Mouse (Mus musculus) erythroblast, embryonic 14.5 days (primary cell): ENCODE data around the gene Cep170b. TPM values are rescaled to one million over a fixed set of nuclear protein-coding genes. Genes with fewer than 3 reads are reported as not detected.

Experiments
- H3K27me3 ChIP-seq: 2 replicates; pipeline ENCODE4 v1.6.1; 2012; ENCODE audit warnings: inconsistent platforms; ENCODE audit not compliant: control insufficient read depth
- H3K36me3 ChIP-seq: 2 replicates; pipeline ENCODE4 v1.6.1; 2012; ENCODE audit warnings: mild to moderate bottlenecking, inconsistent platforms; ENCODE audit not compliant: control insufficient read depth
- H3K4me1 ChIP-seq: 2 replicates; pipeline ENCODE4 v1.6.1; 2012; ENCODE audit warnings: inconsistent platforms; ENCODE audit not compliant: control insufficient read depth
- H3K4me3 ChIP-seq: replicated peaks from 2 replicates; pipeline ENCODE3; 2012; ENCODE audit warnings: moderate library complexity, mild to moderate bottlenecking, inconsistent platforms
- H3K9me3 ChIP-seq: 2 replicates; pipeline ENCODE4 v1.6.1; 2012; ENCODE audit warnings: low read length, inconsistent platforms, mixed read lengths; ENCODE audit not compliant: control insufficient read depth
- GATA1 ChIP-seq: IDR thresholded peaks from 2 replicates; pipeline ENCODE4 v1.6.1; 2012; ENCODE audit warnings: low read length, inconsistent platforms, mixed read lengths
- TAL1 ChIP-seq: IDR thresholded peaks from 3 replicates; pipeline ENCODE4 v1.6.1; 2012; ENCODE audit warnings: low read length, inconsistent platforms, mixed read lengths
- polyA plus RNA-seq: library from polyadenylated mRNA; stranded (reverse); fragments of >175 nt; gene quantifications from 2 replicates; pipeline ENCODE4 v1.2.3, GENCODE M21; 2012

Gene Cep170b
- polyA plus RNA-seq, 1 experiment = 0.04 TPM

DNA sequence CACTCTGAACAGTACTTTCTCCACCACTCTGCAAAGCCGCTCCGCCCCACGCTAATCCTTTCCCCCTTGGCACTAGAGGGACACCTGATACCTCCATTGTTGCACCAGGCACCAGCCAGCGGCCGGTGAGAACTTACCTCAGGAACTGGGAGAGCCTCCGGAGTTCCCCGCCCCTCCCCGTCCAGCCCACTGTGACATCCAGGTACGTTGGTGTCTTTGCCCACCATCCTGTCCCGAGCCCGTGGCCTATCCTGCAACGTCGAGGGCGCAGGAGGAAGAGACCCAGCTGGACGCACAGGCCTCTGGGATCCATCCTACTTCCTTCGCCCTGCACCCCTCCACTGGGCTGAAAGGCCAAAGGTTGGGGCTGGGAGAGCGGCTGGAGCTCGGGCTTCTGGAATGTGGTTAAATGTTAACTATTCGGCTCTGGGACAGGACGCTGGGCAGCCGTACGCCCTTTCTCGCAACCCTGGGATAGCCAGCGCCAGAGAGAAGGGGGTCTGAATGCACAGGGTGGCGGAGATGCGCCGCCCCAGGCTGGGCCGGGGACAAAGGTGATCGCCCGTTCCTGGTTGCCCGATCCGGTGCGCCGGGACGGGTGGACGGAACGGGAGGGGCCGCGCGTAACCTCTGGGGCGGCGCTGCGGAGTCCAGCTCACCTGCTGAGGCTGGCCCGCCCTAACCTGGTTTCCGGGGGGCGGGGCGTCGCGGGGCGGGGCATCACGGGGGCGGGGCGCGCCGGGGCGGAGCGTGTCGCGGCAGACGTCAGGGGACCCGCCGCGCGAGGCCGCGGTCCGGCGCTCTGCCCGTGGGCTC lies 1.4 kb downstream of the Cep170b start:
- no peaks in the 10 kb centered on the region; the same call in 1 of the 2 replicates for H3K36me3 ChIP-seq
- H3K27me3 ChIP-seq = peaks cover 42% of the 10 kb centered on the region
- H3K4me1 ChIP-seq = peaks cover 9% of the 10 kb centered on the region
- no peaks in the 10 kb centered on the region for H3K9me3 ChIP-seq
- H3K4me3 ChIP-seq = peak overlapping the region; percentile 54
- TF ChIP-seq GATA1 (no peak), TAL1 (no peak)

DNA sequence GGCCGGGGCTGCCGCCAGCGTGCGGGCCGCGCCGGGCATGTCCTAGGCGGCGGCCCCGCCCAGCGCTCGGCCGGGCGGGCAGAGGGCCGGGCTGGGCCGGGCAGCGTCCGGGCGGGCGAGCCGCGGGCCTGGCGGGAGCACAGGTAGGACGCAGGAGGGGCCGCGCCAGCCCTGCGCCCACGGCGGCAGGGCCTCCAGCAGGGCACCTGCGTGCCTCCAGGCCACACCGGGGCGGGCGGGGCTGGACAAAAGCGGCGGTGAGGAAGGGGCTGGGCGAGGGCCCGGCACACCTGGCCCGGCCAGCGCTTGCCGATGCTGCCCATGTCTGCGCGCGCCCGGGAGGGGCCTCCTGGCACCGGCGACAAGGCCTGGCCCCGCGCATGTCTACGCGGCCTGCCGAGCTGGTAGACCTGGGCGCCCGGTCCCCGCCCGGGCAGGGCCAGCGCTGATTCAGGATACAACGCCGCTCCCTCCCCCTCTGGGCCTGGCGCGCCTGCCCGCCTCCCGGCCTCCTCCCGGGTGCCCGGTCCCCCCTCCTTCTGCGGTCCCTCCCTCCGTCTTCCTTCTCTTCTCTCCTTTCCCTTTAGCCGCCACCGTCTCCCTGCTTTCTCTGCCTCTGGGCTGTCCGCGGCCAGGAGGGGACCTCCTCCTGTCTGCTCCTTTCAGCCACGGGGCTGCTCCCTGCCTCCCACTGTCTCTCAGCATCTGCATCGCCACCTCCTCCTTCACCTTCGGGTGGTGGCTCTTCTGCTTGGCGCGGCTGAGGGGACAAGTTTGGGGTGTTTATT lies 2.2 kb downstream of the Cep170b start:
- H3K27me3 ChIP-seq = peaks cover 42% of the 10 kb centered on the region
- peaks cover 9% of the 10 kb centered on the region for H3K4me1 ChIP-seq
- TF ChIP-seq TAL1 (no peak), GATA1 (no peak)
- H3K36me3 ChIP-seq = no peaks in the 10 kb centered on the region; the same call in 1 of the 2 replicates
- no peaks in the 10 kb centered on the region for H3K9me3 ChIP-seq
- peak overlapping the region; percentile 56 for H3K4me3 ChIP-seq

DNA sequence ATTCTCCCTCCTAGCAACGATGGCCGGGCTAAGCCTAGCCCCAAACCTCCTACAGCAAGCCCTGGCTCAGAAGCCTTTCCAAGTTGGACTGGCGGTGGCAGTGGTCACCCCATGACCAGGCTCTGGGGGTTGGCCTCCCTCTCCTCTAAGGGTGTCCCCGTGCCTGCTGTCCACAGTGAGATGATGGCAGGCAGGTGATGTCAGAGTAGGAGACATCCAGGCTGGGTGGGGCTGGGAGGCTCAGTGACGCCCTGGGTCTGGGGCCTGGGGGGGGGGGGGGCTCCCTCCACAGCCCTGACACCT lies 2.7 kb downstream of the Cep170b start:
- H3K9me3 ChIP-seq = no peaks in the 10 kb centered on the region
- H3K4me1 ChIP-seq = peaks cover 9% of the 10 kb centered on the region
- peaks cover 42% of the 10 kb centered on the region for H3K27me3 ChIP-seq
- no peak for TF ChIP-seq GATA1
- no peak for TF ChIP-seq TAL1
- peak overlapping the region; percentile 56 for H3K4me3 ChIP-seq
- H3K36me3 ChIP-seq = no peaks in the 10 kb centered on the region; the same call in 1 of the 2 replicates

DNA sequence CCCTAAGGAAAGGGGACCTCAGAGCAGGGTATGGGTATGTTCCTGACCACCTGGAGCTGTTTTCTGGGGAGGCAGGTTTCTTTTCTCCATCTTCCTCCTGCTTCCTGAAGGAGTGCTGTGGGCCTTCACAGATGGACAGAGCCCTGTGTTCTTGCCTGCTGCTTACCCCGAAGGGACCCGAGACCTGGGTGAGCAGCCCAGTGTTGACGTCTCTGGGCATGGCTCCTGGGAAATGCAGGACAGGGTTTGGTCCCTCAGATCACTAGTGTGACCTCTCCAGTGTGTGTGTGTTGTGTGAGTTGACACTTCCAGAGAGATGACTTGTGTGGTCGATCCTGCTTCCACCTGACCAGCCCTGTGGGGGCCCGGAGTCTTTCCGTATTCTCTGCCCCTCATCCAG lies 3.2 kb downstream of the Cep170b start:
- no peaks in the 10 kb centered on the region; the same call in 1 of the 2 replicates for H3K36me3 ChIP-seq
- no peak overlapping the region for H3K4me3 ChIP-seq
- H3K9me3 ChIP-seq = no peaks in the 10 kb centered on the region
- H3K4me1 ChIP-seq = peaks cover 9% of the 10 kb centered on the region
- H3K27me3 ChIP-seq = peaks cover 42% of the 10 kb centered on the region
- TF ChIP-seq TAL1 (no peak), GATA1 (no peak)

DNA sequence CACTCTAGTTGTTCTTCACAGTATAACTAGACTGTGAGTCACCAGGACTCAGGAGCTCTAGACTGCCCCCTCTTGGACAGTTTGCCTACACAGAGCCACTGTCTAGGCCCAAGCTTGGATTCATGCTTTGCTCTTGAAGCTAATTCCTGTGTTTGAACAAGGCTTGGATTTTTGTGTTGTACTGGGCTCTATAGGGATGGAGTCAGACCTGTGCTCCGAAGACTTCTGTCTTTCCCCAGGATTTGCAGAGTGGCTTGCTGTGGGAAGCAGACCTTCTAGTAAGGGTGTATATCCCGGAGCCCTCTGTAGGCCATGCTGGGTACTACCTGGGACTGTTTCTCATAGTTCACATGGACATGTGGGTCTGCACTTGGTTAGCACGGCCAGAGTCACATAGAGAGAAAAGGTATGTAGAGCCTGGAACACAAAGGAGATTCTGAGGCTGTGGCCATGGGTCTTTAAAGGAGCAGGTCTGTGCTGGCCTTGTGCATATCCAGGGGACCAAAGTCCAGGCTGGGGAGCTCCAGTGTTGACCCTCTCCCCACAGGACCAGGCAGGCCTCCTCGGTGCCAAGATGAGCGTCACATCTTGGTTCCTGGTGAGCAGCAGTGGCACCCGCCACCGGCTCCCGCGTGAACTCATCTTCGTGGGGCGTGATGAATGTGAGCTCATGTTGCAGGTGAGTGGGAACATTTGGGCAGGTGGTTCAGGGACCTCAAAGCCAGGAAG lies 4.0 kb downstream of the Cep170b start:
- TF ChIP-seq TAL1 (no peak), GATA1 (no peak)
- peaks cover 9% of the 10 kb centered on the region for H3K4me1 ChIP-seq
- no peak overlapping the region for H3K4me3 ChIP-seq
- peaks cover 38% of the 10 kb centered on the region for H3K27me3 ChIP-seq
- H3K9me3 ChIP-seq = no peaks in the 10 kb centered on the region
- H3K36me3 ChIP-seq = no peaks in the 10 kb centered on the region; the same call in 1 of the 2 replicates

DNA sequence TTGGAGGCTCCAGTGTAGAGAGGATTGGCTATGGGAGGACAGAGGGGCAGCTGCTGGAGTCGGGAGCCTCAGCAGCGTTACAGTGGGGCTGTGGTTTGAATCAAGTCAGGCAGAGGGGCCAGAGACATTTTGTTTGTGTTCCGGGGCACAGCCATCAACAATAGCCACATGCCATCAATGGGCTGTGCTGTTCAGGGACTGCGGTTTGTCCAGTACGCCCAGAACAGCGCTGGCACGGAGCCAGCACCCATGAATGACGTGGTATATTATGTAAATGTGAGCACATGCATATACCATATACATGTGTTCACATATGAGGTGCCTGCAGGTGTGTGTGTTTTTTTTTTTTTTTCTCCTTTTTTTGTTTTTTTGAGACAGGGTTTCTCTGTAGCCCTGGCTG lies 7.5 kb downstream of the Cep170b start:
- no peaks in the 10 kb centered on the region for H3K9me3 ChIP-seq
- peaks cover 6% of the 10 kb centered on the region; the same call in 1 of the 2 replicates for H3K36me3 ChIP-seq
- no peaks in the 10 kb centered on the region; the same call in 1 of the 2 replicates for H3K4me1 ChIP-seq
- peaks cover 10% of the 10 kb centered on the region for H3K27me3 ChIP-seq
- H3K4me3 ChIP-seq = no peak overlapping the region
- TF ChIP-seq TAL1 (no peak), GATA1 (no peak)

DNA sequence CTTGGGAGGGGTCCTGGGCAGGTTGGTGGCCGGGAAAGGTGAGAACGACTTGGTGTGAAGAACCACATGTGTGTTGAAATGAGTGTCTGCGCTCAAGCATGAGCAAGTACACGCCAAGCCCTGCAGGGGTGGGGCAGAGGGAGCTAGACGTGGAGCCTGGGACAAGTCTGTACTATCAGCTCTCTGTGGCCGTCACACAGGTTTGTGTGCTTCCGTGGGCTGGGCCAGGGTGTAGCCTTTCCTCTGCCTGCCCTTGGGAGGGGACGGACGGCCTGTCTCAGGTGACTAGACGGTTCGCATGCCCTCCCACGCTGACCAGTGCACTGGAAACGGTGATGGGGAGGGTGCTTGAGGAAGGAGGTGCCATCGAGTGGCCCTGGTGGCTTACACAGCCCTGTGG lies 10.6 kb downstream of the Cep170b start:
- Histone ChIP-seq H3K4me3 (no peak overlapping the region), H3K27me3 (no peaks in the 10 kb centered on the region), H3K9me3 (no peaks in the 10 kb centered on the region), H3K36me3 (peaks cover 11% of the 10 kb centered on the region; the same call in 1 of the 2 replicates), H3K4me1 (no peaks in the 10 kb centered on the region)
- no peak for TF ChIP-seq TAL1
- no peak for TF ChIP-seq GATA1

DNA sequence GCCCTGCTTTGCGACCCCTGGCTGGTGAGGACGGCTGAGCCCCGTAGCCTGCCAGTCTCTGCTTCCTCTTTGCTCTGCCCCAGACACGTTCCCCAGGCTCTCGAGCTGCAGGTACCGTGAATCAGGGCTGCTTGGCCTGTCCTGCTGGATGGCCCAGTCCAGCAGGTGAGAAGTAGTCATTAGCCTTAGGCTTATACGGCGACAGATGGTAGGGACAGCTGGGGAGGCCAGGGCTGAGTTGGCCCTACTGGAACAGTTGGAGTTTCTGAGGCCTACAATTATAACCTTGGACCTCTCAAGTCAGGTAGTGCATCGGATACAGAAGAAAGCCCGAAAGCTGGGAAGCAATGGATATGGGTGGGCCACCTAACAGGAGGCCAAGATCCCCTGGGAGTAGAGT lies 12.3 kb downstream of the Cep170b start:
- H3K4me3 ChIP-seq = no peak overlapping the region
- no peaks in the 10 kb centered on the region for H3K27me3 ChIP-seq
- H3K9me3 ChIP-seq = no peaks in the 10 kb centered on the region
- peaks cover 17% of the 10 kb centered on the region; the same call in 1 of the 2 replicates for H3K36me3 ChIP-seq
- TF ChIP-seq GATA1 (no peak), TAL1 (no peak)
- no peaks in the 10 kb centered on the region for H3K4me1 ChIP-seq
